Mouse (Mus musculus): Measurements from ENCODE around the gene Nck1.

Gene Nck1

GRCm38 (mm10) chr9:100469681-100470080 is 76.3 kb downstream of the Nck1 start:
- DNase-seq (ENCODE audit: low spot score) = no peak

GRCm38 (mm10) chr9:100468151-100468550 is 77.8 kb downstream of the Nck1 start:
- no peak for DNase-seq (ENCODE audit: low spot score)

GRCm38 (mm10) chr9:100467653-100468052 is 78.3 kb downstream of the Nck1 start:
- peak; percentile 74 for DNase-seq (ENCODE audit: low spot score)

GRCm38 (mm10) chr9:100466743-100467142 is 79.2 kb downstream of the Nck1 start:
- no peak for DNase-seq (ENCODE audit: low spot score)

- no peak for DNase-seq (ENCODE audit: low spot score)
These were observed 79.9 kb downstream of the Nck1 start for GRCm38 (mm10) chr9:100465988-100466387.

- no peak for DNase-seq (ENCODE audit: low spot score)
These were observed 80.6 kb downstream of the Nck1 start for GRCm38 (mm10) chr9:100465380-100465779.

- no peak for DNase-seq (ENCODE audit: low spot score)
These were observed 82.2 kb downstream of the Nck1 start for GRCm38 (mm10) chr9:100463771-100464170.

GRCm38 (mm10) chr9:100462098-100462497 is 83.8 kb downstream of the Nck1 start:
- DNase-seq (ENCODE audit: low spot score) = no peak

GRCm38 (mm10) chr9:100461671-100462070 is 84.3 kb downstream of the Nck1 start:
- DNase-seq (ENCODE audit: low spot score) = no peak

- DNase-seq (ENCODE audit: low spot score) = no peak
These were observed 85.7 kb downstream of the Nck1 start for GRCm38 (mm10) chr9:100460203-100460602.

- DNase-seq (ENCODE audit: low spot score) = no peak
These were observed 87.8 kb downstream of the Nck1 start for GRCm38 (mm10) chr9:100457971-100458681.

GRCm38 (mm10) chr9:100454664-100454993 is 91.3 kb downstream of the Nck1 start:
- no peak for DNase-seq (ENCODE audit: low spot score)

- DNase-seq (ENCODE audit: low spot score) = peak; percentile 85
These were observed 91.8 kb downstream of the Nck1 start for GRCm38 (mm10) chr9:100453944-100454663.

GRCm38 (mm10) chr9:100452432-100452831 is 93.5 kb downstream of the Nck1 start:
- no peak for DNase-seq (ENCODE audit: low spot score)

GRCm38 (mm10) chr9:100446059-100446686 is 99.8 kb downstream of the Nck1 start:
- peak; percentile 92 for DNase-seq (ENCODE audit: low spot score)
